In the genomic region with DNA sequence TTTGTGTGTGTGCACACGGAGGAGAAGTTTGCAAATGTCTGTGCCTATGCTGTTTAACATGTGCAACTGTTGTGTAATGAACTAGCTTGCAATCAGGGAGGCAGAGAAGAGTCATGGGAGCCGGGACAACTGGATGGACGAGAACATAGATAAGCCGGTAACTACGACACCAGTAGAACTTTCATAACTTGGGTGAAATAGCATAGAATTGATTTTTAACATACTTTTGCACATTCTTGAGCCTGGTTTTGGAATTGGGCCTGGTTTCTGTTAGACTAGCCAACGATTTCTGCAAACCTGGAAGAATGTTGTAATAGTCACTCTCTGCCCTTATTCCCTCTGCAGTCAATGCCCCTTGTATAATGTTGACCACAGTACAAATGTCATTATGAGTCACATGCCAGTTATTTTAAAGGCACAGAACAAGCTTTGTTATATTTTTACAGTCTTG, we compare ENCODE assay signal across 20 mouse cellular contexts. TPM values are rescaled to one million over a fixed set of nuclear protein-coding genes. Genes with fewer than 3 reads are reported as not detected.
DNase-seq lines count a peak whose midpoint lies in the region; ATAC-seq lines count a peak whose summit lies in the region.
"Had no signal": no experiment of that assay in that cellular context is flagged by ENCODE, and none has a peak within 500 bp of the region (broad histone marks: within the 10 kb centered on the region; RNA-seq: fewer than 3 reads in every experiment).

No protein-coding gene starts in this region.

- peak; percentile 52; the same call in 1 of the 2 replicates for ATAC-seq in intestine, embryonic 16.5 days
- ATAC-seq in stomach, embryonic 16.5 days (ENCODE audit: insufficient read depth, low FRiP score), result peak; percentile 44; the same call in 1 of the 2 replicates
- no peak for ATAC-seq in midbrain, embryonic 14.5 days (ENCODE audit: low FRiP score, low TSS enrichment)

- WGBS in intestine, embryonic 16.5 days, result 63% methylated on average over 6 of the region's 6 CpGs
- 68% methylated on average over 6 of the region's 6 CpGs for WGBS in stomach, embryonic 16.5 days
- WGBS in midbrain, embryonic 14.5 days, result 93% methylated on average over 6 of the region's 6 CpGs

- H3K9me3 ChIP-seq in intestine, embryonic 16.5 days (ENCODE audit: control insufficient read depth, low read length), result no peaks in the 10 kb centered on the region
- H3K9me3 ChIP-seq in stomach, embryonic 16.5 days (replicated peaks; ENCODE audit: control insufficient read depth, low read length), result no peaks in the 10 kb centered on the region
- H3K9me3 ChIP-seq in midbrain, embryonic 14.5 days (ENCODE audit: control insufficient read depth, low read length), result no peaks in the 10 kb centered on the region
- H3K9me3 ChIP-seq: embryonic facial prominence, embryonic 15.5 days had no signal

- H3K4me3 ChIP-seq in intestine, embryonic 16.5 days (ENCODE audit: low read length), result no peak overlapping the region
- no peak overlapping the region for H3K4me3 ChIP-seq in stomach, embryonic 16.5 days (replicated peaks; ENCODE audit: low read length)
- H3K4me3 ChIP-seq in midbrain, embryonic 14.5 days (replicated peaks; ENCODE audit: low read depth, low read length), result no peak overlapping the region
- H3K4me3 ChIP-seq: embryonic facial prominence, embryonic 15.5 days had no signal

- no peak overlapping the region for H3K9ac ChIP-seq in intestine, embryonic 16.5 days (ENCODE audit: low read depth, low read length)
- H3K9ac ChIP-seq in stomach, embryonic 16.5 days (ENCODE audit: low read length), result no peak overlapping the region
- no peak overlapping the region for H3K9ac ChIP-seq in midbrain, embryonic 14.5 days (replicated peaks; ENCODE audit: low read length)
- H3K9ac ChIP-seq: embryonic facial prominence, embryonic 15.5 days had no signal

- no peaks in the 10 kb centered on the region for H3K4me1 ChIP-seq in intestine, embryonic 16.5 days (ENCODE audit: control insufficient read depth, insufficient read depth, low read length)
- peaks cover 4% of the 10 kb centered on the region; the same call in 1 of the 2 replicates for H3K4me1 ChIP-seq in stomach, embryonic 16.5 days (ENCODE audit: control insufficient read depth, insufficient read depth, low read length)
- no peaks in the 10 kb centered on the region for H3K4me1 ChIP-seq in midbrain, embryonic 14.5 days (ENCODE audit: control insufficient read depth, insufficient read depth, low read length)
- H3K4me1 ChIP-seq: embryonic facial prominence, embryonic 15.5 days had no signal

- no peak overlapping the region for H3K27ac ChIP-seq in intestine, embryonic 16.5 days (ENCODE audit: low read length)
- no peak overlapping the region for H3K27ac ChIP-seq in stomach, embryonic 16.5 days (ENCODE audit: low read length)
- H3K27ac ChIP-seq in midbrain, embryonic 14.5 days (replicated peaks; ENCODE audit: low read depth, low read length), result no peak overlapping the region
- H3K27ac ChIP-seq: embryonic facial prominence, embryonic 15.5 days had no signal

- no peaks in the 10 kb centered on the region for H3K36me3 ChIP-seq in intestine, embryonic 16.5 days (ENCODE audit: control insufficient read depth, insufficient read depth, low read length)
- H3K36me3 ChIP-seq in stomach, embryonic 16.5 days (ENCODE audit: control insufficient read depth, insufficient read depth, low read length), result no peaks in the 10 kb centered on the region
- H3K36me3 ChIP-seq in midbrain, embryonic 14.5 days (ENCODE audit: control insufficient read depth, insufficient read depth, low read length), result 0 out of 2 replicates have a peak, but pooled peaks cover 2% of the 10 kb centered on the region
- H3K36me3 ChIP-seq: embryonic facial prominence, embryonic 15.5 days had no signal

- DNase-seq in adrenal gland, postnatal 14 days, result peak; percentile 44
- DNase-seq in adrenal gland, postnatal 4 days (ENCODE audit: low spot score in 2 of 2), result no peak
- peak; percentile 18 for DNase-seq in urinary bladder, postnatal 14 days (ENCODE audit: low spot score)
- DNase-seq in urinary bladder, postnatal 4 days (ENCODE audit: low spot score in 2 of 2), result no peak
- no peak for DNase-seq in left cerebral cortex, adult 9 months (ENCODE audit: low spot score in 2 of 2)
- DNase-seq in midbrain, embryonic 14.5 days, result no peak
- DNase-seq: cerebellum, adult 11 months; gastrocnemius, postnatal 36 days; heart, postnatal 10 days; retina, postnatal 1 day; thymus, adult 2 months had no signal

- no peaks in the 10 kb centered on the region for H3K27me3 ChIP-seq in intestine, embryonic 16.5 days (replicated peaks; ENCODE audit: control insufficient read depth, insufficient read depth, low read length)
- no peaks in the 10 kb centered on the region for H3K27me3 ChIP-seq in stomach, embryonic 16.5 days (ENCODE audit: control insufficient read depth, insufficient read depth, low read length)
- H3K27me3 ChIP-seq in midbrain, embryonic 14.5 days (ENCODE audit: control insufficient read depth, insufficient read depth, low read length), result no peaks in the 10 kb centered on the region
- H3K27me3 ChIP-seq: embryonic facial prominence, embryonic 15.5 days had no signal

- H3K4me2 ChIP-seq in intestine, embryonic 16.5 days (ENCODE audit: low read depth, low read length), result no peak overlapping the region
- no peak overlapping the region for H3K4me2 ChIP-seq in stomach, embryonic 16.5 days (ENCODE audit: low read depth, low read length)
- H3K4me2 ChIP-seq in midbrain, embryonic 14.5 days (ENCODE audit: low read length), result no peak overlapping the region
- H3K4me2 ChIP-seq: embryonic facial prominence, embryonic 15.5 days; midbrain, embryonic 11.5 days had no signal

RNA-seq across cellular contexts. Expression of gene 4930455H04Rik, which starts 17.4 kb away (rescaled TPM):
- total RNA-seq in adrenal gland, postnatal 14 days (2021), result not detected in 2 replicates
- total RNA-seq in adrenal gland, postnatal 4 days (2021), result not detected
- polyA plus RNA-seq in intestine, embryonic 16.5 days (2015; fragmentation: Nextera tagmentation; extraction: Ambion mirVana), result not detected in 2 replicates
- not detected in 2 replicates for polyA plus RNA-seq in stomach, embryonic 16.5 days (2015; fragmentation: Nextera tagmentation; extraction: Ambion mirVana)
- not detected in 2 replicates for polyA plus RNA-seq in midbrain, embryonic 14.5 days (2014; fragmentation: Nextera tagmentation; extraction: Ambion mirVana)
- total RNA-seq: MEL had no signal
- polyA plus RNA-seq: cortical plate, adult 2 months; embryonic facial prominence, embryonic 15.5 days; limb, embryonic 14.5 days; midbrain, embryonic 11.5 days; neural tube, embryonic 11.5 days; spleen, adult 2 months; thymus, adult 2 months had no signal

RNA-seq across cellular contexts. Expression of gene Palmd, which starts 18.1 kb away (rescaled TPM):
- 61.6 and 77.5 TPM in 2 replicates for total RNA-seq in adrenal gland, postnatal 14 days (2021)
- 10 to 100 TPM; 33.4 to 42.1 TPM for total RNA-seq in adrenal gland, postnatal 4 days (2021)
- polyA plus RNA-seq in intestine, embryonic 16.5 days (2015; fragmentation: Nextera tagmentation; extraction: Ambion mirVana), result 2.8 and 2.9 TPM in 2 replicates
- 7.7 and 9.5 TPM in 2 replicates for polyA plus RNA-seq in stomach, embryonic 16.5 days (2015; fragmentation: Nextera tagmentation; extraction: Ambion mirVana)
- polyA plus RNA-seq in midbrain, embryonic 14.5 days (2014; fragmentation: Nextera tagmentation; extraction: Ambion mirVana), result 7.3 and 11.5 TPM in 2 replicates
- total RNA-seq: MEL had no signal

Comparison
In these comparisons a context has a peak if more than half of its experiments do, and no peak if none do; other contexts are left out.
1. DNase-seq: peak in adrenal gland, postnatal 14 days (single experiment) and urinary bladder, postnatal 14 days (single experiment); none in adrenal gland, postnatal 4 days (0 of 2), urinary bladder, postnatal 4 days (0 of 2), left cerebral cortex, adult 9 months (0 of 2) and midbrain, embryonic 14.5 days (single experiment).